Mouse (Mus musculus): ENCODE data around the gene Asb8.

The Asb8 gene

DNA sequence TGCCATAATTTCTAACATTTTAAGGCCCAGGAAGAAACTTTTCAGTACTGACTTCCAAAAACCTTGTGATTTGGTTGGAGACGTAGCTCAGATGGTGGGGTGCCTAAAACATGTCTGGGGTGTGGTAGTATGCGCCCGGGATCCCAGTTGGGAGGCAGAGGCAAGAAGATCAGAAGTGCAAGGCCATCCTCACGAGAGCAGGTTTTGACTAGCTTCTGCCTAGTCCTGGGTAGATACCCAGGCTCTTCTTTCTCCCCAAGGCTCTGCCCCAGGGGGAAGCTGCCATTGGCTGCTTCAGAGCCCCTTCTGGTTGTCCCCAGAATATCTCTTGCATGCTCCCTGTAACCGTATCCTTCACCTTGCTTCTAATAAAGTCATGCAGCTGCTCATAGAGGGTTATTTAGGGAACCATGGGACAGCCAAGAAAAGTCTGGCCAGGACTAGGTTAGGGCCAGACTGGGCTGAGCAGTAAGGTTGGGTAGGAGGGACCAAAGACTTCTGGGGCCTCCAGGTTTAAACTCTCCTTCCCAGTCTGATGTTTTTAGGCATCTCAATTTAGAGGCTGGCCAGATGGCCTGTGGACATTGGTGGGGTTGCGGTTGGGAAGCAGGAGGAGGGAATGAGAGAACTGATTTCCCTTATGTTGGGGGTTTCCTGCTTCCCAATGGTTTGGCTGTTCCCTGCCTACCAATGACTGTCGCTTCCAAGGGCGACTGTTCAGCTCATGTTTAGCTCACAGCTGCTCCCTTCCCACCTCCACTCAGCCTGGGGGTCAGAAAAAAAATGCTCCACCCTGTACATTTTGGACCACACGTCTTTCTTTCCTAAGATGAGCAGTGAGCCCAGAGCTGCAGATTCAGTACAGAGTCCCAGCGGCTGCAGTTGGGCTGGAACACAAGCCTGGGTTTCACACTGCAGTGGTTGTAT lies 50.3 kb downstream of the Asb8 start:
- no peak for DNase-seq (ENCODE audit: low spot score)

DNA sequence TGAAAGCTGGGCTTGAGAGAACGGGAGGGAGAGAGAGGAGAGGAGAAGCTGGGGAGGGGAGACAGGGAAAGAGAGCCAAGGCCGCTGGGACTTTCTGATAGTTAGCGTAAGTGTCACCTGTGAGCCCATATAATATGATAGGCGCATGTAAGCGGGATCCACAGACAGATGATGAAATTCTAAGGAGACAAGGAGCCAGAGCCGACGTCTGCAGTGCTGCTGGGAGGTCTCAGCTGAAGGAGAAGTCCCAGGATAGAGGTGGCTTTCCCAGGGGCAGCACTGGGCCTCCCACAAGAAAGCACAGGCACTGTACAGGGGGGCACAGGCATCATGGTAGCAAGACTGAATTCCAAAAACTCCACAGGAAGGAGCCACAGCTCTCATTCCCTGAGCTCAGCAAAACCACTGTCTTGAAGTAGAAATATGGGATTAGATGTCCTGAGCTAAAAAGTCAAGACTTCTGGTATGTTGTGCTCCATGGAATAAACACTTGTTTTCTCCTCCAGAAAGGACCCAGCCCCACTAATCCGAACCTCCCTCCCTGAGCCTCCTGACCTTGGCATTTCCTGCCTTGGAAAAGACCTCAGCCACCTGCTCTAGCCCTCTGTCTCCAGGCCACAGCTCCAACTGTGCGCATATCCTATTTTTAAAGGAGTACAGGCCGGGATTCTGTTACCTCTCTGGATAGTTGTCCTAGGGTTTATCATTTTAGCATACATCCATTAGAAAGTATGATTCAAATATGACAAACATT lies 51.1 kb downstream of the Asb8 start:
- DNase-seq (ENCODE audit: low spot score), result no peak

- no peak for DNase-seq (ENCODE audit: low spot score)
Measured at GRCm38 (mm10) chr15:98111791-98112190, 53.6 kb downstream of the Asb8 start.

- peak; percentile 66 for DNase-seq (ENCODE audit: low spot score)
Measured at GRCm38 (mm10) chr15:98108297-98109152, 56.9 kb downstream of the Asb8 start.

- DNase-seq (ENCODE audit: low spot score), result no peak
Measured at GRCm38 (mm10) chr15:98107703-98108296, 57.6 kb downstream of the Asb8 start.

DNA sequence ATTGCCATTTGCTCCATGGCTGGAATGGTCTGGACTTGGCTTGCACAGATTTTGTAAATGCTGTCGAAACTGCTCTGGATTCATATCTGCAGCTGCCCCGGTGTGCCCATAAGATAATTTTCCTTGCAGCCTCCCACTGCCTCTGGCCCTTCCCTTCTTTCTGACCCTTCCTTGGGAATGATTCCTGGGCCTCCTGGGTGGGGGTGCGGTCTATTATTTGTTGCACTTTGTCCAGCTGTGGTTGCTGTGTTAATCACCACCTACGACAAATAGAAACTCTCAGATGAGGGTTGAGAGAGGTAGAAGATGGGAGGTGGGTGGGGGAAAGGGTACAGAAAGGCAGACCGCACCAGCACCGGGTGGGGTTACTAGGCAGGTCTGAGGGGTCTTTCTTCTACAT lies 58.2 kb downstream of the Asb8 start:
- no peak for DNase-seq (ENCODE audit: low spot score)

GRCm38 (mm10) chr15:98106506-98106905 lies 58.9 kb downstream of the Asb8 start:
- no peak for DNase-seq (ENCODE audit: low spot score)

DNA sequence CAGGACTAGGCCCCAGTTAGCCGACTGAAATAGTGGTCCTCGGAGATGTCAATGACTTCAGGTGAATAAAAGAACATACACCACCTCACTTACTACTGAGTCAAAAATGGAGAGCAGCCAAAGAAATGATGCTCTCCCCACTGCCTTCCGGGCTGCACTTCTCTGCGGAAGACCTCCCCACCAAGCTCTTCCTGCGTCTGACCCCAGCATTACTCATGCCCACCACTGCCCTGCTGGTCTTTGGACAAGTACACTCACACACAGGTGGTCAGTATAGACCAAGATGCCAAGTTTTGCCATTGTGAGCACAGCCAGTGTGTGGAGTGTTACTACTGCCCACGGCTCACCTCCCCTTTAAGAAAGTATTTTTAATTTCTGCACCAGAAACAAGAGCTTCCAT lies 63.0 kb downstream of the Asb8 start:
- no peak for DNase-seq (ENCODE audit: low spot score)

GRCm38 (mm10) chr15:98098519-98098918 lies 66.9 kb downstream of the Asb8 start:
- DNase-seq (ENCODE audit: low spot score), result no peak

GRCm38 (mm10) chr15:98096957-98097356 lies 68.5 kb downstream of the Asb8 start:
- DNase-seq (ENCODE audit: low spot score), result no peak

- DNase-seq (ENCODE audit: low spot score), result no peak
Measured at GRCm38 (mm10) chr15:98094905-98095304, 70.5 kb downstream of the Asb8 start.

- peak; percentile 85 for DNase-seq (ENCODE audit: low spot score)
Measured at GRCm38 (mm10) chr15:98093121-98094011, 72.1 kb downstream of the Asb8 start, which contains the start of gene Senp1. Gene Senp1 (minus strand): TSS chr15:98093744.

DNA sequence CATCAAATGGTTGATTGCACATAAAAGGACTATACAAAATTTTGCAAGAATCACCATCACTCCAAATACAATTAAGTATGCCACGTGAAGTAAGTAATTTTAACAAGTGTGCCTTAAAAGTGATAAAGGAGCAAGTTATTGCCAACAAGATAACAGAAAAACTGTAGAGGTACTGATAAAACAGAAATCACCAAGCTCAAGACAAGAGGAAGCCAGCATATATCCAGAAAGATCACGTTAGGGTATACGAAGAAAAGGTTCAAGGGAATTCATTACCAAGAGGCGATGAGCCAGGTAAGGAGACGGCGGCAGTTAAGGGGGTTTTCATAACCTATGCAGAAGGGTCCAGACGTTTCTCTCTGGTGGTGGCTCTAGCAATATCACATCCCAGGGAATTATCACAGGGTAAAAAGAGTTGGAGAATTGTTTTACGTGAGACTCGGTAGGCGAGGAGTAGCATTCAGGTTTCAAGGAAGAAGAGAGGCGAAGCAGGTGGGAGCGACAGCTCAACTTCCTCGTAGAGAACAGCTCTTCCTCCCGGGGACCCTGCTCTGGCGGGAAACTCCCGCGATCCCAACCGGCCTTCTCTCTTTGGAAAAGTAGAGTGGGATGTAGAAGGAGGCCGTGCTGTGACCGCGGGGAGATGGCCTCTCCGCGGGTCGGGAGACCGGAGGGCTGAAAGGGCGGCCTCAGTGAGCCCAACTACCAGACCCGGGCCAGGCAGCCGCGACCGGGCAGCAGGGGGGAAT lies 72.9 kb downstream of the Asb8 start, which contains the start of gene Pfkm:
TSS of gene Pfkm (plus strand) at position 218 of the 749 bp plus-strand sequence.
- no peak for DNase-seq (ENCODE audit: low spot score)

- DNase-seq (ENCODE audit: low spot score), result no peak
Measured at GRCm38 (mm10) chr15:98091841-98092240, 73.6 kb downstream of the Asb8 start.

- peak; percentile 41 for DNase-seq (ENCODE audit: low spot score)
Measured at GRCm38 (mm10) chr15:98089421-98090183, 75.8 kb downstream of the Asb8 start.

DNA sequence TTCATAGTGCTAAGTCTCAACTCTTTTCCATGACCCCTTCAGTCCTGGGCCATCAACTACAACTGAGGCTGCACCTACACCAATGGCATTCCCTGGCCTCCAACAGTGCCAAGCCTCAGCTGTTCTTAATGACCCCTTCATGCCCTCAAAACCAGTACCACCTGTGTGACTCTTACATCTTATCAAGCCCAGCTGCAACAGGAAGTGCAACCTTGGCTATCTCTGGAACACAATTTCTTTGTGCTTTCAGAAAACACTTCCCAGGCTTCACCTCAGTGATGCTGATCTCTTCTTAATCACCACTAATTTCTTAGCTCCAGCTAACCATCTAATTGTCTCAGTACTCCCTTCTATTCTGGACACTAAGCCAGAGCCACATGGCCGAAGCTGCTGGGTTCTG lies 76.5 kb downstream of the Asb8 start:
- DNase-seq (ENCODE audit: low spot score), result no peak

All from urinary bladder, postnatal 25 days (tissue).